Mouse (Mus musculus): ENCODE data around the gene Mfge8.

GRCm38 (mm10) chr7:79140897-79141296 lies 8.0 kb downstream of the Mfge8 start:
- TF ChIP-seq POLR2A (IDR thresholded peaks at IDR 0.05; ENCODE audit: insufficient read depth, low read depth, low read length) (no peak), CTCF (IDR thresholded peaks at IDR 0.05; ENCODE audit: insufficient read depth, low read depth, low read length) (peak; percentile 91)

Measured in olfactory bulb, adult 2 months (tissue).